Mouse (Mus musculus) MEL (cell line): ENCODE data around the gene Xpot. TPM values are rescaled to one million over a fixed set of nuclear protein-coding genes. Genes with fewer than 3 reads are reported as not detected.

Experiments used
- DNase-seq: peaks from one replicate; pipeline ENCODE4 v3.0.0; 2011; ENCODE audit warnings: low read depth, low spot score
- H3K27ac ChIP-seq: 2 replicates; pipeline ENCODE4 v1.5.1; 2012; ENCODE audit warnings: low read depth, mild to moderate bottlenecking, control low read depth, low read length, moderate library complexity; ENCODE audit not compliant: control insufficient read depth
- H3K27me3 ChIP-seq, 2 experiments: fragments of 150-350 bp in 1 of 2; sonication (generic) in 1 of 2; 2 replicates each; pipeline ENCODE4 v1.6.1; 2012; ENCODE audit warnings: low read length in 2 of 2, mild to moderate bottlenecking in 2 of 2, improper control_type of control experiment in 1 of 2, moderate library complexity in 1 of 2; ENCODE audit not compliant: insufficient read depth in 2 of 2, control insufficient read depth in 1 of 2
- H3K36me3 ChIP-seq, 2 experiments: 2 replicates each; pipeline ENCODE4 v1.6.1; 2012 to 2014; ENCODE audit warnings: low read length in 2 of 2, improper control_type of control experiment in 1 of 2, inconsistent platforms in 1 of 2, mild to moderate bottlenecking in 1 of 2; ENCODE audit not compliant: insufficient read depth in 2 of 2, control insufficient read depth in 1 of 2
- H3K4me1 ChIP-seq, 2 experiments: fragments of 150-350 bp in 1 of 2; sonication (generic) in 1 of 2; 2 replicates each; pipeline ENCODE4 v1.6.1; 2012; ENCODE audit warnings: low read length in 2 of 2, improper control_type of control experiment in 1 of 2, mild to moderate bottlenecking in 1 of 2; ENCODE audit not compliant: insufficient read depth in 2 of 2, control insufficient read depth in 1 of 2
- H3K4me3 ChIP-seq, 2 experiments: fragments of 150-350 bp in 1 of 2; sonication (generic) in 1 of 2; 2 replicates each; pipeline ENCODE4 v1.5.1; 2012; ENCODE audit warnings: low read depth in 2 of 2, low read length in 2 of 2, mild to moderate bottlenecking in 2 of 2, moderate library complexity in 2 of 2, control low read depth in 1 of 2, improper control_type of control experiment in 1 of 2; ENCODE audit not compliant: control insufficient read depth in 1 of 2, insufficient read depth in 1 of 2
- H3K79me2 ChIP-seq: 2 replicates; pipeline ENCODE4 v1.6.1; 2012; ENCODE audit warnings: mild to moderate bottlenecking, low read length, moderate library complexity; ENCODE audit not compliant: control insufficient read depth, poor library complexity, insufficient read depth
- H3K9ac ChIP-seq: 2 replicates; pipeline ENCODE4 v1.6.1; 2012; ENCODE audit warnings: low read depth, mild to moderate bottlenecking, control low read depth, low read length, moderate library complexity; ENCODE audit not compliant: control insufficient read depth, poor library complexity, severe bottlenecking
- H3K9me3 ChIP-seq: fragments of 150-350 bp; sonication (generic); replicated peaks from 2 replicates; pipeline ENCODE4 v1.6.1; 2012; ENCODE audit warnings: mild to moderate bottlenecking, low read length, improper control_type of control experiment, moderate library complexity; ENCODE audit not compliant: insufficient read depth
- BHLHE40 ChIP-seq: IDR thresholded peaks from 2 replicates; pipeline ENCODE4 v1.6.1; 2012; ENCODE audit warnings: low read depth, mild to moderate bottlenecking, inconsistent platforms, low read length, improper control_type of control experiment, borderline replicate concordance
- JUND ChIP-seq: IDR thresholded peaks from 2 replicates; pipeline ENCODE4 v1.6.1; 2011; ENCODE audit warnings: low read depth, mild to moderate bottlenecking, improper control_type of control experiment, low read length
- MAFK ChIP-seq: IDR thresholded peaks from 2 replicates; pipeline ENCODE4 v1.6.1; 2011; ENCODE audit warnings: low read depth, mild to moderate bottlenecking, low read length, improper control_type of control experiment, borderline replicate concordance
- MAX ChIP-seq: IDR thresholded peaks from 2 replicates; pipeline ENCODE4 v1.6.1; 2011; ENCODE audit warnings: low read length, improper control_type of control experiment
- MAZ ChIP-seq: IDR thresholded peaks from 2 replicates; pipeline ENCODE4 v1.6.1; 2012; ENCODE audit warnings: low read depth, mild to moderate bottlenecking, inconsistent platforms, low read length, improper control_type of control experiment
- MEF2A ChIP-seq: IDR thresholded peaks from 2 replicates; pipeline ENCODE4 v1.6.1; 2014; ENCODE audit warnings: low read depth, mild to moderate bottlenecking, inconsistent platforms, low read length, improper control_type of control experiment; ENCODE audit not compliant: poor library complexity, insufficient replicate concordance, severe bottlenecking; ENCODE audit errors: extremely low read depth
- MXI1 ChIP-seq: IDR thresholded peaks from 2 replicates; pipeline ENCODE4 v1.6.1; 2011; ENCODE audit warnings: mild to moderate bottlenecking, low read depth, low read length, improper control_type of control experiment
- NELFE ChIP-seq: IDR thresholded peaks from 2 replicates; pipeline ENCODE4 v1.6.1; 2011; ENCODE audit warnings: low read depth, low read length, improper control_type of control experiment
- NRF1 ChIP-seq: IDR thresholded peaks from 2 replicates; pipeline ENCODE4 v1.6.1; 2014; ENCODE audit warnings: low read depth, mild to moderate bottlenecking, inconsistent platforms, low read length, improper control_type of control experiment, moderate library complexity; ENCODE audit not compliant: poor library complexity, insufficient read depth, severe bottlenecking
- RAD21 ChIP-seq: IDR thresholded peaks from 2 replicates; pipeline ENCODE4 v1.6.1; 2011; ENCODE audit warnings: mild to moderate bottlenecking, low read depth, low read length, improper control_type of control experiment
- SMC3 ChIP-seq: IDR thresholded peaks from 2 replicates; pipeline ENCODE4 v1.6.1; 2011; ENCODE audit warnings: low read depth, low read length, improper control_type of control experiment
- USF2 ChIP-seq, 2 experiments: IDR thresholded peaks; 2 replicates each; pipeline ENCODE4 v1.6.1; 2011 to 2012; ENCODE audit warnings: improper control_type of control experiment in 2 of 2, low read length in 2 of 2, borderline replicate concordance in 1 of 2, inconsistent platforms in 1 of 2, low read depth in 1 of 2, mild to moderate bottlenecking in 1 of 2; ENCODE audit not compliant: insufficient read depth in 1 of 2
- polyA plus RNA-seq, 2 experiments: library from polyadenylated mRNA; stranded (reverse) in 1 of 2; unstranded in 1 of 2; fragments of >175 nt in 1 of 2; fragments of >200 nt in 1 of 2; gene quantifications; 2 replicates each; pipeline versions ENCODE4 v1.2.1 to v1.2.4; 2012; ENCODE audit warnings: low replicate concordance in 2 of 2, low read depth in 1 of 2; ENCODE audit not compliant: insufficient read length in 2 of 2, insufficient read depth in 1 of 2, missing spikeins in 1 of 2
- total RNA-seq: library from RNA; depleted of rRNA; stranded (reverse); fragments of 300-350 nt; gene quantifications from 2 replicates; pipeline ENCODE4 v1.2.3, GENCODE M21; 2012

The Xpot gene
- total and polyA plus RNA-seq, 3 experiments, result 122 to 304 (median 154) TPM

- Histone ChIP-seq H3K9me3 (no peaks in the 10 kb centered on the region), H3K9ac (no peak overlapping the region), H3K4me1 (no peaks in the 10 kb centered on the region), H3K27ac (no peak overlapping the region), H3K79me2 (no peaks in the 10 kb centered on the region), H3K4me3 (no peak overlapping the region), H3K27me3 (no peaks in the 10 kb centered on the region), H3K36me3 (peaks cover 3 to 5% of the 10 kb centered on the region in 2 experiments; a peak in 3 of 4 replicates)
- no peak for DNase-seq
- TF ChIP-seq BHLHE40 (no peak), MAFK (no peak)
Observed at GRCm38 (mm10) chr10:121550334-121550733, 75.8 kb downstream of the Xpot start.

GRCm38 (mm10) chr10:121549670-121550069 is 76.5 kb downstream of the Xpot start:
- H3K79me2 ChIP-seq, result no peaks in the 10 kb centered on the region
- no peak overlapping the region for H3K4me3 ChIP-seq
- TF ChIP-seq MXI1 (no peak), NRF1 (no peak), RAD21 (no peak), SMC3 (no peak), MEF2A (no peak), MAZ (no peak), JUND (no peak), NELFE (no peak), MAX (no peak)
- TF ChIP-seq, all 39 proteins: peak for 0
- Histone ChIP-seq H3K27me3 (no peaks in the 10 kb centered on the region), H3K9ac (no peak overlapping the region), H3K4me1 (no peaks in the 10 kb centered on the region), H3K36me3 (peaks cover 3 to 5% of the 10 kb centered on the region in 2 experiments; a peak in 3 of 4 replicates), H3K9me3 (no peaks in the 10 kb centered on the region), H3K27ac (no peak overlapping the region)
- no peak for DNase-seq

- no peak for DNase-seq
- no peak overlapping the region for H3K27ac ChIP-seq
- H3K4me3 ChIP-seq, result no peak overlapping the region
- no peaks in the 10 kb centered on the region for H3K4me1 ChIP-seq
- TF ChIP-seq USF2 (IDR thresholded peaks at IDR 0.05; ENCODE audit: borderline replicate concordance in 1 of 2, insufficient read depth in 1 of 2, low read depth in 1 of 2, low read length in 2 of 2), result no peak
- no peaks in the 10 kb centered on the region for H3K9me3 ChIP-seq
- H3K79me2 ChIP-seq, result no peaks in the 10 kb centered on the region
- H3K9ac ChIP-seq, result no peak overlapping the region
- H3K27me3 ChIP-seq, result no peaks in the 10 kb centered on the region
- peaks cover 0 to 5% of the 10 kb centered on the region in 2 experiments; a peak in 3 of 4 replicates for H3K36me3 ChIP-seq
Observed at GRCm38 (mm10) chr10:121547162-121547561, 79.0 kb downstream of the Xpot start.
